Mouse (Mus musculus) layer of hippocampus, adult 6 months (tissue): ENCODE data around the gene Ptcd3. TPM values are rescaled to one million over a fixed set of nuclear protein-coding genes. Genes with fewer than 3 reads are reported as not detected.

Experiments used
- long read RNA-seq, 2 experiments: library from polyadenylated mRNA; unstranded; transcript quantifications; one replicate each; pipeline ENCODE4 v2.0.0; 2019 to 2020
- polyA plus RNA-seq: library from polyadenylated mRNA; unstranded; fragments of <200 nt; fragmentation: Nextera tagmentation; gene quantifications from 2 replicates; pipeline ENCODE4 v1.2.3, GENCODE M21; 2021

Gene Ptcd3
- polyA plus RNA-seq, result 25.7 and 26.0 TPM in 2 replicates
- long read RNA-seq, experiment 1, partial matches to known transcripts, result 6 of 63 reads
- long read RNA-seq, experiment 1, other reads (novel, unspliced or antisense), result 57 of 63 reads
- long read RNA-seq, experiment 2, partial matches to known transcripts, result 9 of 232 reads
- long read RNA-seq, experiment 2, other reads (novel, unspliced or antisense), result 223 of 232 reads

GRCm38 (mm10) chr6:71908481-71909381, at the start of gene Ptcd3, which contains the start of gene Polr1a:
TSS of gene Ptcd3 (minus strand) at chr6:71908750.
TSS of gene Polr1a (plus strand) at chr6:71909053.

GRCm38 (mm10) chr6:71830690-71831580, 77.6 kb downstream of the Ptcd3 start, which contains the start of gene Immt:
TSS of gene Immt (plus strand) at chr6:71831331.

Other genes with a start within 250 kb of the Ptcd3 start
- 35.1 and 36.1 TPM in 2 replicates for gene Reep1, start 201.2 kb downstream of the Ptcd3 start, polyA plus RNA-seq
- gene Mrpl35, start 81.8 kb downstream of the Ptcd3 start, polyA plus RNA-seq, result 42.4 and 49.5 TPM in 2 replicates
- 97.3 and 107 TPM in 2 replicates for gene Immt, start 77.4 kb downstream of the Ptcd3 start, polyA plus RNA-seq
- gene Polr1a, start 303 bp upstream of the Ptcd3 start, polyA plus RNA-seq, result 6.6 and 6.8 TPM in 2 replicates
- gene St3gal5, start 188.8 kb upstream of the Ptcd3 start, polyA plus RNA-seq, result 47.0 and 51.1 TPM in 2 replicates